Mouse (Mus musculus) MEL (cell line): ENCODE measurements around the gene Itsn1. TPM values are rescaled to one million over a fixed set of nuclear protein-coding genes. Genes with fewer than 3 reads are reported as not detected.

Experiments used
- DNase-seq: peaks from one replicate; pipeline ENCODE4 v3.0.0; 2011; ENCODE audit warnings: low read depth, low spot score
- H3K27ac ChIP-seq: 2 replicates; pipeline ENCODE4 v1.5.1; 2012; ENCODE audit warnings: low read depth, mild to moderate bottlenecking, control low read depth, low read length, moderate library complexity; ENCODE audit not compliant: control insufficient read depth
- H3K27me3 ChIP-seq, 2 experiments: fragments of 150-350 bp in 1 of 2; sonication (generic) in 1 of 2; 2 replicates each; pipeline ENCODE4 v1.6.1; 2012; ENCODE audit warnings: low read length in 2 of 2, mild to moderate bottlenecking in 2 of 2, improper control_type of control experiment in 1 of 2, moderate library complexity in 1 of 2; ENCODE audit not compliant: insufficient read depth in 2 of 2, control insufficient read depth in 1 of 2
- H3K36me3 ChIP-seq, 2 experiments: 2 replicates each; pipeline ENCODE4 v1.6.1; 2012 to 2014; ENCODE audit warnings: low read length in 2 of 2, improper control_type of control experiment in 1 of 2, inconsistent platforms in 1 of 2, mild to moderate bottlenecking in 1 of 2; ENCODE audit not compliant: insufficient read depth in 2 of 2, control insufficient read depth in 1 of 2
- H3K4me1 ChIP-seq, 2 experiments: fragments of 150-350 bp in 1 of 2; sonication (generic) in 1 of 2; 2 replicates each; pipeline ENCODE4 v1.6.1; 2012; ENCODE audit warnings: low read length in 2 of 2, improper control_type of control experiment in 1 of 2, mild to moderate bottlenecking in 1 of 2; ENCODE audit not compliant: insufficient read depth in 2 of 2, control insufficient read depth in 1 of 2
- H3K4me3 ChIP-seq, 2 experiments: fragments of 150-350 bp in 1 of 2; sonication (generic) in 1 of 2; 2 replicates each; pipeline ENCODE4 v1.5.1; 2012; ENCODE audit warnings: low read depth in 2 of 2, low read length in 2 of 2, mild to moderate bottlenecking in 2 of 2, moderate library complexity in 2 of 2, control low read depth in 1 of 2, improper control_type of control experiment in 1 of 2; ENCODE audit not compliant: control insufficient read depth in 1 of 2, insufficient read depth in 1 of 2
- H3K79me2 ChIP-seq: 2 replicates; pipeline ENCODE4 v1.6.1; 2012; ENCODE audit warnings: mild to moderate bottlenecking, low read length, moderate library complexity; ENCODE audit not compliant: control insufficient read depth, poor library complexity, insufficient read depth
- H3K9ac ChIP-seq: 2 replicates; pipeline ENCODE4 v1.6.1; 2012; ENCODE audit warnings: low read depth, mild to moderate bottlenecking, control low read depth, low read length, moderate library complexity; ENCODE audit not compliant: control insufficient read depth, poor library complexity, severe bottlenecking
- H3K9me3 ChIP-seq: fragments of 150-350 bp; sonication (generic); replicated peaks from 2 replicates; pipeline ENCODE4 v1.6.1; 2012; ENCODE audit warnings: mild to moderate bottlenecking, low read length, improper control_type of control experiment, moderate library complexity; ENCODE audit not compliant: insufficient read depth
- CHD2 ChIP-seq: IDR thresholded peaks from 2 replicates; pipeline ENCODE4 v1.6.1; 2011; ENCODE audit warnings: low read length, improper control_type of control experiment
- EP300 ChIP-seq, 2 experiments: IDR thresholded peaks; 2 replicates each; pipeline ENCODE4 v1.6.1; 2011; ENCODE audit warnings: improper control_type of control experiment in 2 of 2, low read length in 2 of 2, low read depth in 1 of 2, mild to moderate bottlenecking in 1 of 2
- ETS1 ChIP-seq: IDR thresholded peaks from 2 replicates; pipeline ENCODE4 v1.6.1; 2012; ENCODE audit warnings: low read depth, mild to moderate bottlenecking, inconsistent platforms, low read length, improper control_type of control experiment, moderate library complexity
- GABPA ChIP-seq: IDR thresholded peaks from 2 replicates; pipeline ENCODE4 v1.6.1; 2012; ENCODE audit warnings: low read depth, mild to moderate bottlenecking, inconsistent platforms, low read length, improper control_type of control experiment, moderate library complexity
- GATA1 ChIP-seq: IDR thresholded peaks from 2 replicates; pipeline ENCODE4 v1.6.1; 2011; ENCODE audit warnings: low read depth, low read length, improper control_type of control experiment
- HCFC1 ChIP-seq: IDR thresholded peaks from 2 replicates; pipeline ENCODE4 v1.6.1; 2012; ENCODE audit warnings: low read depth, mild to moderate bottlenecking, inconsistent platforms, low read length, improper control_type of control experiment, moderate library complexity
- MAFK ChIP-seq: IDR thresholded peaks from 2 replicates; pipeline ENCODE4 v1.6.1; 2011; ENCODE audit warnings: low read depth, mild to moderate bottlenecking, low read length, improper control_type of control experiment, borderline replicate concordance
- MAX ChIP-seq: IDR thresholded peaks from 2 replicates; pipeline ENCODE4 v1.6.1; 2011; ENCODE audit warnings: low read length, improper control_type of control experiment
- MXI1 ChIP-seq: IDR thresholded peaks from 2 replicates; pipeline ENCODE4 v1.6.1; 2011; ENCODE audit warnings: mild to moderate bottlenecking, low read depth, low read length, improper control_type of control experiment
- NELFE ChIP-seq: IDR thresholded peaks from 2 replicates; pipeline ENCODE4 v1.6.1; 2011; ENCODE audit warnings: low read depth, low read length, improper control_type of control experiment
- NRF1 ChIP-seq: IDR thresholded peaks from 2 replicates; pipeline ENCODE4 v1.6.1; 2014; ENCODE audit warnings: low read depth, mild to moderate bottlenecking, inconsistent platforms, low read length, improper control_type of control experiment, moderate library complexity; ENCODE audit not compliant: poor library complexity, insufficient read depth, severe bottlenecking
- POLR2AphosphoS2 ChIP-seq: IDR thresholded peaks from 2 replicates; pipeline ENCODE4 v1.6.1; 2011; ENCODE audit warnings: low read length, improper control_type of control experiment
- POLR2AphosphoS5 ChIP-seq: IDR thresholded peaks from 2 replicates; pipeline ENCODE4 v1.6.1; 2012; ENCODE audit warnings: low read depth, borderline replicate concordance, mild to moderate bottlenecking, inconsistent platforms, low read length, moderate library complexity, mixed read lengths
- RAD21 ChIP-seq: IDR thresholded peaks from 2 replicates; pipeline ENCODE4 v1.6.1; 2011; ENCODE audit warnings: mild to moderate bottlenecking, low read depth, low read length, improper control_type of control experiment
- TBP ChIP-seq: IDR thresholded peaks from 2 replicates; pipeline ENCODE4 v1.8.0; 2011; ENCODE audit warnings: low read depth, low read length, improper control_type of control experiment
- UBTF ChIP-seq: IDR thresholded peaks from 2 replicates; pipeline ENCODE4 v1.6.1; 2012; ENCODE audit warnings: low read depth, mild to moderate bottlenecking, inconsistent platforms, low read length, improper control_type of control experiment, moderate library complexity, borderline replicate concordance; ENCODE audit not compliant: insufficient read depth
- USF2 ChIP-seq, 2 experiments: IDR thresholded peaks; 2 replicates each; pipeline ENCODE4 v1.6.1; 2011 to 2012; ENCODE audit warnings: improper control_type of control experiment in 2 of 2, low read length in 2 of 2, borderline replicate concordance in 1 of 2, inconsistent platforms in 1 of 2, low read depth in 1 of 2, mild to moderate bottlenecking in 1 of 2; ENCODE audit not compliant: insufficient read depth in 1 of 2
- ZKSCAN1 ChIP-seq: IDR thresholded peaks from 2 replicates; pipeline ENCODE4 v1.6.1; 2012; ENCODE audit warnings: low read depth, mild to moderate bottlenecking, inconsistent platforms, low read length, improper control_type of control experiment, moderate library complexity
- ZMIZ1 ChIP-seq: IDR thresholded peaks from 2 replicates; pipeline ENCODE4 v1.6.1; 2012; ENCODE audit warnings: low read depth, mild to moderate bottlenecking, inconsistent platforms, low read length, improper control_type of control experiment, moderate library complexity
- polyA plus RNA-seq, 2 experiments: library from polyadenylated mRNA; stranded (reverse) in 1 of 2; unstranded in 1 of 2; fragments of >175 nt in 1 of 2; fragments of >200 nt in 1 of 2; gene quantifications; 2 replicates each; pipeline versions ENCODE4 v1.2.1 to v1.2.4; 2012; ENCODE audit warnings: low replicate concordance in 2 of 2, low read depth in 1 of 2; ENCODE audit not compliant: insufficient read length in 2 of 2, insufficient read depth in 1 of 2, missing spikeins in 1 of 2
- total RNA-seq: library from RNA; depleted of rRNA; stranded (reverse); fragments of 300-350 nt; gene quantifications from 2 replicates; pipeline ENCODE4 v1.2.3, GENCODE M21; 2012

The Itsn1 gene
- total and polyA plus RNA-seq, 3 experiments = 14.7 to 36.5 TPM; not detected in 1

- H3K27ac ChIP-seq = no peak overlapping the region
- no peak for TF ChIP-seq USF2 (IDR thresholded peaks at IDR 0.05; ENCODE audit: borderline replicate concordance in 1 of 2, insufficient read depth in 1 of 2, low read depth in 1 of 2, low read length in 2 of 2)
- no peak for TF ChIP-seq NELFE
- TF ChIP-seq POLR2AphosphoS2 = no peak
- no peak for TF ChIP-seq ZKSCAN1
- TF ChIP-seq MAX = no peak
- no peak for TF ChIP-seq TBP
- no peak for TF ChIP-seq POLR2AphosphoS5
- no peak for TF ChIP-seq UBTF
- no peak for TF ChIP-seq RAD21
- no peak for TF ChIP-seq ZMIZ1
- no peak for TF ChIP-seq NRF1
- no peak for TF ChIP-seq HCFC1
- TF ChIP-seq ETS1 = no peak
- TF ChIP-seq GATA1 = no peak
- no peak for TF ChIP-seq EP300 (IDR thresholded peaks at IDR 0.05; ENCODE audit: low read depth in 1 of 2, low read length in 2 of 2)
- no peak for TF ChIP-seq GABPA
- TF ChIP-seq MXI1 = no peak
- TF ChIP-seq CHD2 = no peak
- no peak for DNase-seq
- H3K4me1 ChIP-seq = no peaks in the 10 kb centered on the region
- H3K9me3 ChIP-seq = no peaks in the 10 kb centered on the region
- H3K79me2 ChIP-seq = no peaks in the 10 kb centered on the region
- H3K9ac ChIP-seq = no peak overlapping the region
- no peaks in the 10 kb centered on the region for H3K27me3 ChIP-seq
- no peak overlapping the region for H3K4me3 ChIP-seq
- no peaks in the 10 kb centered on the region for H3K36me3 ChIP-seq
These were observed 117.1 kb downstream of the Itsn1 start for GRCm38 (mm10) chr16:91846089-91846741.

DNA sequence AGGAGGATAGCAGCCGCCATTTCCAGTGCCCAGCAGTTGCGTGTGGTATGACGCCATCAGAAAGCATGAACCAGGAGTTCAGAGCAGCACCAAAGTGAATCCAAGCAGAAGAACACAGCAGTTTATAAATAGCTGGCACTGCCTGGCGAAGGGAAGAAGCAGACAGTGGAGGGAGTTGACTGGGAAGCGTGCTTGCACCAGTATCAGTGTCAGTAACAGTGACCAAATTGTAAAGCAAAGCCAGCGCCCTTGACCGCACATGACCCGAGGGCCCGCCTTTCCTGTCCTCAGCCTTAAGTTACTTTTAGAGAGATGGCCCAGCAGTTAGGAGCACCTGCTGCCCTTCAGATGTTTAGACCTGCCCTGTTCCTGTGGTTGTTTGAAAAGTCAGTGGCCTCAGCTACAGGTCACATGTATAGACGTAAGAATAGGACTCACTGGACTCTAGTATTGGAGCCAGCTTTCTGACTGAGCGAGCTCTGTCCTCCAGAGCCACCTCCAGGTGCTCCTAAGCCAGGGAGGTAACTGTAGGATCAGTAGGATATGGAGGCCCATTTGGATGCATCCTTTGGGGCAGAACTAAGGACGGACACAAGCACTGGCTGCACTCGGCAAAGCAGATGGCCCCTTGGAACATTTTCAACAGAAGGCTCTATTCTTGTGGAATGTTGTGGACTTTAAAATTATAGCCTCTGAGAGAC, 118.6 kb downstream of the Itsn1 start:
- no peak overlapping the region for H3K27ac ChIP-seq
- no peaks in the 10 kb centered on the region for H3K9me3 ChIP-seq
- DNase-seq = no peak
- H3K36me3 ChIP-seq = no peaks in the 10 kb centered on the region
- H3K79me2 ChIP-seq = no peaks in the 10 kb centered on the region
- H3K4me3 ChIP-seq = no peak overlapping the region
- H3K9ac ChIP-seq = no peak overlapping the region
- no peaks in the 10 kb centered on the region for H3K27me3 ChIP-seq
- TF ChIP-seq MAFK = no peak
- H3K4me1 ChIP-seq = no peaks in the 10 kb centered on the region
